Mouse (Mus musculus) G1E (cell line): ENCODE results near the gene Gm17660. TPM values are rescaled to one million over a fixed set of nuclear protein-coding genes. Genes with fewer than 3 reads are reported as not detected.

Experiments used
- ATAC-seq: 2 replicates; pipeline ENCODE4 v1.8.0; 2016; ENCODE audit warnings: mild to moderate bottlenecking; ENCODE audit not compliant: insufficient number of reproducible peaks, poor library complexity, low FRiP score, severe bottlenecking; ENCODE audit errors: extremely low read depth
- DNase-seq: peaks from one replicate; pipeline ENCODE4 v3.0.0; 2012; ENCODE audit warnings: low spot score
- H3K27me3 ChIP-seq: 2 replicates; pipeline ENCODE4 v1.6.1; 2012; ENCODE audit warnings: mild to moderate bottlenecking, low read length, inconsistent platforms; ENCODE audit not compliant: insufficient read depth
- H3K36me3 ChIP-seq: replicated peaks from 2 replicates; pipeline ENCODE3; 2012; ENCODE audit warnings: mild to moderate bottlenecking, inconsistent platforms
- H3K4me1 ChIP-seq: 2 replicates; pipeline ENCODE4 v1.6.1; 2012; ENCODE audit warnings: low read depth, low read length, inconsistent platforms, mixed read lengths; ENCODE audit not compliant: insufficient read depth
- H3K4me3 ChIP-seq: 2 replicates; pipeline ENCODE4 v1.5.1; 2012; ENCODE audit warnings: low read depth, mild to moderate bottlenecking, inconsistent platforms, low read length, moderate library complexity, mixed read lengths
- H3K9me3 ChIP-seq: replicated peaks from 2 replicates; pipeline ENCODE4 v1.6.1; 2012; ENCODE audit warnings: inconsistent platforms
- CTCF ChIP-seq: IDR thresholded peaks from 2 replicates; pipeline ENCODE4 v1.5.1; 2012; ENCODE audit warnings: low read depth, low read length, inconsistent platforms, mixed read lengths
- GATA1 ChIP-seq: IDR thresholded peaks from 2 replicates; pipeline ENCODE4 v1.6.1; 2012; ENCODE audit warnings: borderline replicate concordance, low read length, inconsistent platforms, mixed read lengths
- GATA2 ChIP-seq: IDR thresholded peaks from 2 replicates; pipeline ENCODE4 v1.6.1; 2012; ENCODE audit warnings: low read depth, low read length, inconsistent platforms, borderline replicate concordance
- POLR2AphosphoS5 ChIP-seq: IDR thresholded peaks from 2 replicates; pipeline ENCODE4 v1.6.1; 2012; ENCODE audit warnings: low read depth, low read length, inconsistent platforms; ENCODE audit not compliant: insufficient replicate concordance
- TAL1 ChIP-seq: conservative IDR thresholded peaks from 2 replicates; pipeline ENCODE4 v1.6.1; 2012; ENCODE audit warnings: low read depth, low read length, inconsistent platforms, mixed read lengths
- polyA plus RNA-seq: library from polyadenylated mRNA; stranded (reverse); fragments of >175 nt; gene quantifications from 2 replicates; pipeline ENCODE4 v1.2.3, GENCODE M21; 2012
- total RNA-seq, 2 experiments: library from RNA; stranded (forward) in 1 of 2; stranded (reverse) in 1 of 2; fragments of 200-1000 nt in 1 of 2; fragments of >200 nt in 1 of 2; fragmentation: Nextera tagmentation in 1 of 2; gene quantifications; 2 replicates each; pipeline ENCODE4 v1.2.3; 2014 to 2017

Gm17660 gene
- total RNA-seq (2014; fragmentation: Nextera tagmentation) (not detected in 2 replicates), total RNA-seq (2017) (not detected in 2 replicates), polyA plus RNA-seq (not detected in 2 replicates)

DNA sequence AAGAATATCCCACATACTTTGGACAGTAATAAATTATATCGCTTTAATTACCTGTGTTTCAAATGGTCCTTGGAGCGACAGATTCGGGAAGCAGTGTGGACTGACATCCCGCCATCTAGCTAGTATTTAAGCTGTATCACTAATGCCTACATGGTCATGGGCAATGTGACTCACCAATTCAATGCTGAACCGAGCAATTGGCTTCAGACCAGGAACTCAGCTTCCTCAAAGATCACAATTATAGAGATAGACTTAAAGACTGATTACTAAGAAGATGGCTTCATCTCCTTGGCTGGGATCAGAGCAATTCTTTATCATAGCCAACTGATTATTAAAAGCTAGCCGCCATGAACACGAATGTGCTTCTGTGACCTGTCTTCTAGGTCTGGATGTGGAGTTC lies at the start of gene Gm17660:
Gene Gm17660 (minus strand): TSS at position 101 of the 400 bp plus-strand sequence.
- H3K9me3 ChIP-seq = no peaks in the 10 kb centered on the region
- H3K27me3 ChIP-seq = peaks cover 13% of the 10 kb centered on the region
- no peak within 1 kb of the TSS for H3K4me3 ChIP-seq
- DNase-seq = no peak
- TF ChIP-seq POLR2AphosphoS5 = no peak
- TF ChIP-seq GATA2 = no peak
- no peak for TF ChIP-seq CTCF
- TF ChIP-seq GATA1 = no peak
- no peak for TF ChIP-seq TAL1
- H3K4me1 ChIP-seq = peaks cover 3% of the 10 kb centered on the region; the same call in 1 of the 2 replicates
- no peaks in the 10 kb centered on the region for H3K36me3 ChIP-seq
- no peak for ATAC-seq

DNA sequence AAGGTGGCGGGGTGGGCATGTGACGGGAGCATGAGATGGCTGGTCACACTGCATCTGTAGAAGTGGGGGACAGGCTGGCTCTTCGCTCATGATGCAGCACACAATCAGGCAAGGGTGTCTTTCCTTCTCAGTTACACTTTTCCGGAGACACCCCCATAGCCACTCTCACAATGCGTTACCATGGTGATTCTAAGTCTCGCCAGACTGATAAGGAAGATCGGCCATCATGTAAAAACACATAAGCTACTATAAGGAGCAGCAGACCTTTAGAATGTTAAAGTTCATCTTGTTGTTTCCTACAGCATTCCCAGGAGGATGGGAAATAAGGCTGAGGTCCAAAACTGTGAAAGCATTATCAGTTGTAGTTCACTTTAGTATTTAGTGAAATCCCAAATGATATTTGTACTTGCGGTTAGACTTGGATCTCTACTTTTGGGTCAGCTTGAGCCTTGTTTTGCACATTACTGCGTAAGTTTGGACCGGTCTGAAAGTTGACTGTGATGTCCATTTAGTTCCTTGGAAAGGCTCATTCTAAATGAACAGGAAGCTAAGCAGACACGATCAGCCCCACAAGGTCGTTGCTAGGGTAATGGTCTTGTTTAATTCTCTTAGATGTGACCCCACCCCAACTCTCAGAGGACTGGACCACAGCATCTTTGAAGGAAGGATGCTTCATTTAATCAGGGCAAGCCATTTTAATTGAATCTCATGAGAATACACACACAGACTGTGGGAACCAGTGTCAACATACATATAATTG lies 49.3 kb upstream of the Gm17660 start:
- DNase-seq = no peak
- Histone ChIP-seq H3K9me3 (peaks cover 18% of the 10 kb centered on the region), H3K4me3 (no peak overlapping the region), H3K36me3 (no peaks in the 10 kb centered on the region), H3K27me3 (no peaks in the 10 kb centered on the region), H3K4me1 (no peaks in the 10 kb centered on the region)
- TF ChIP-seq GATA1 (no peak), CTCF (no peak), POLR2AphosphoS5 (no peak), TAL1 (no peak), GATA2 (no peak)
- no peak for ATAC-seq

DNA sequence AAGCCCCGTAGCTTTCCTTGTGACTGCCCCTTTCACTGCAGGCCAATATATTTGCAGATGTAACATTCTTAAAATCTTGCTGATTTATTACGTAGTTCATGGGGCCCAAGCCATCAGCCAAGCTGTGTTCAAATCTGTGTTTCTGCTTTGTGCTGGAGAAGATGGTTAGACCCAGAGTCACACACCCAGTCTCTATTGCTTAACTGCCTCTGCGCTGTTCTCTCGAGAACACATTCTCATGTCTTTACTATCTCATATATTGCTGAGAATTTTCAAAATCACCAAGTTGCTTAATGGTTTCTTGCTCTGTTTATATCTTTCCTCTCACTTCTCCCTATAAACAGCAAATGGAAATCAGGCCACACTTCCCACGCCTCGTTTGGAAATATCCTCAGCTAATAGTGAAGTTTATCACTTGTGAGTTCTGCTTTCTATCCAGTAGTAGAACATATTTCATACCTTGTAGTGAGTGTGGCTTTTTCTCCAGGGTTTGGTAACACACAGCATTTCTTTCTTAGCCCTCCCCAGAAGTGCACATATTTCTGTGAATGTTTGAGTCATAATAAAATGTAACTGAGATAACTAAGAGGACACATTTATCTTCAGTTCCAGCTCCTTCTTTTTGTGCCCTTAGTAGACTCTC lies 46.7 kb upstream of the Gm17660 start:
- peaks cover 25% of the 10 kb centered on the region for H3K9me3 ChIP-seq
- TF ChIP-seq POLR2AphosphoS5 (no peak), GATA2 (no peak), GATA1 (no peak), TAL1 (no peak), CTCF (no peak)
- DNase-seq (no peak), ATAC-seq (no peak)
- no peaks in the 10 kb centered on the region for H3K36me3 ChIP-seq
- H3K27me3 ChIP-seq = no peaks in the 10 kb centered on the region
- no peaks in the 10 kb centered on the region for H3K4me1 ChIP-seq
- no peak overlapping the region for H3K4me3 ChIP-seq

DNA sequence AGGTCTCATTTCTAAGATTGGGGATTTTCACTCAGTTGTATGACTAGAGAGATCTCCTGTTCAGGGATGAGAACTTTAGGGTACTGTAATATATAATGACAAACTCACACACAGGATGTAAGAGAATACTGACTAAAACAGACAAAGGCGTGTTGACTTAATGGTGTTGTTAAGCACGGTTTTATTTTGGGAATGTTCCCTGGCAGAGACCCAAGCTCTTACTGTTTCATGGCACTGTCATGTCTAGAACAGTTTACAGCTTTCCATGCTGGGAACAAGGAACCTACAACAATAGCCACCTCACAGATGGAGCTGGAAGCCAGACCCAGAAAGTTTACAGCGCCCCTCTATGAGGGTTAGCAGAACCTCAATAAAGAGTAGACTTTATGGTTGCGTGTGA lies 38.5 kb upstream of the Gm17660 start:
- Histone ChIP-seq H3K4me3 (no peak overlapping the region), H3K27me3 (no peaks in the 10 kb centered on the region), H3K9me3 (peaks cover 15% of the 10 kb centered on the region), H3K36me3 (no peaks in the 10 kb centered on the region), H3K4me1 (no peaks in the 10 kb centered on the region)
- DNase-seq = no peak
- TF ChIP-seq TAL1 = no peak
- no peak for TF ChIP-seq CTCF
- no peak for TF ChIP-seq POLR2AphosphoS5
- TF ChIP-seq GATA1 = no peak
- TF ChIP-seq GATA2 = no peak
- no peak for ATAC-seq

DNA sequence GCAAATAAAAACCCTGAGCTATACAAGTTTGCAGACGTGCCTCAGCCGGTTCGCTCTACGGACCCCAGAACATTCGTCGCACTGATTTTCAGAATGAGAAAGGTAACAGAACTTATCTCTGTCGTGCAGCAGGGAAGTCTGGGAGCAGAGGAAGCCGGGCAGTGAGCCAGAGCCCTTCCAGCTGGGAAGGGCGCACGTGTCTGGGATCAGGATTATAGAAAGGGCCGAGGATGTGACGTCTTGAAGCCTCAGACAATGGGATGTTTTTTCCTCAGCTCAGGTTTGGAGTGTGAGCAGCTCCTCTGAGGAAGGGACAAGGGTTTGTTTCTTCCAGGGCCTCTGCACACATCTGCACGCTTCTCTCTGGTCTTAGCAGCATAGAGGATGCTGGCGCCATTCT lies 37.7 kb upstream of the Gm17660 start:
- Histone ChIP-seq H3K9me3 (peaks cover 12% of the 10 kb centered on the region), H3K27me3 (no peaks in the 10 kb centered on the region), H3K4me1 (no peaks in the 10 kb centered on the region), H3K4me3 (no peak overlapping the region), H3K36me3 (no peaks in the 10 kb centered on the region)
- TF ChIP-seq TAL1 = no peak
- TF ChIP-seq GATA2 = no peak
- no peak for TF ChIP-seq CTCF
- TF ChIP-seq GATA1 = no peak
- no peak for TF ChIP-seq POLR2AphosphoS5
- ATAC-seq (no peak), DNase-seq (no peak)

DNA sequence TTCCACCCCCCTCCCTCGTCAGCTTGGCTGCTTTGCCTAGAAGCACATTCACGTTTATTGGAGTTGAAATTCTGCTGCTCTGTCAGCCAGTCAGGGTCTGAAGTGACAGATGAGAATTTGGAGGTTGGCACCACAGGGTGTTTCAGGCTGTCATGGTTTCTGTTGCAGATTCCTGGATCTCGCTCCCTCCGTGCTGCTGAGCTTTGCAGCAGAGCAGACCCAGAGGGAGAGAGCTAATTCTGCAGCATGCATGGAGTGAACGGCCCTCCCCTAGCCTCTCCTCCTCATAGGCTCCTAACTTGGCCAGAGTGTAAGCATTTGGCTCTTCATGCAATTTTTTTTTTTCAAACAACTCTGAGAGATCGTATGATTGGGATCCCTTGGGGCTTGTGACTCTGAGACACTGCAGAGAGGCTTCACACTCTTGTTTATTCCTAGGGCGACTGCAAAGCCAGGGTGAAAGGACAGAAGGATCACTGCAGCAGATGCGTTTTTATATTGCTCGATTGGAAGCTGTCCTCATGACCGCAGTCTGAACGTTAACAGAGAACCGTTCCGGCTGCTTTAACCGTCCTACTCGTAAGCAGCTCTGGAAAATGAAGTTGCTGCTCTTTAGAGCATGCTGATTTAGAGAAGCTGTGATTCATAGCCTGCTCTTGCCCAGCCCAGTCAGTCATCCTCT lies 36.2 kb upstream of the Gm17660 start, which contains the start of gene Sparcl1:
Gene Sparcl1 (minus strand): TSS at position 243 of the 682 bp plus-strand sequence.
- no peaks in the 10 kb centered on the region for H3K36me3 ChIP-seq
- TF ChIP-seq CTCF (no peak), GATA1 (no peak), POLR2AphosphoS5 (no peak), GATA2 (no peak), TAL1 (no peak)
- H3K4me1 ChIP-seq = no peaks in the 10 kb centered on the region
- no peak for DNase-seq
- H3K9me3 ChIP-seq = peaks cover 7% of the 10 kb centered on the region; the same call in 1 of the 2 replicates
- H3K27me3 ChIP-seq = no peaks in the 10 kb centered on the region
- H3K4me3 ChIP-seq = no peak within 1 kb of the TSS
- no peak for ATAC-seq
